Mouse (Mus musculus) heart, postnatal 0 days (tissue): ENCODE data around the gene Jmjd1c.

Experiments used
- CTCF ChIP-seq: IDR thresholded peaks from 2 replicates; pipeline ENCODE4 v1.5.1; 2016; ENCODE audit warnings: antibody characterized with exemption, control low read depth, low read depth
- EP300 ChIP-seq: IDR thresholded peaks from 2 replicates; pipeline ENCODE4 v1.6.1; 2016; ENCODE audit warnings: antibody characterized with exemption, low read depth

DNA sequence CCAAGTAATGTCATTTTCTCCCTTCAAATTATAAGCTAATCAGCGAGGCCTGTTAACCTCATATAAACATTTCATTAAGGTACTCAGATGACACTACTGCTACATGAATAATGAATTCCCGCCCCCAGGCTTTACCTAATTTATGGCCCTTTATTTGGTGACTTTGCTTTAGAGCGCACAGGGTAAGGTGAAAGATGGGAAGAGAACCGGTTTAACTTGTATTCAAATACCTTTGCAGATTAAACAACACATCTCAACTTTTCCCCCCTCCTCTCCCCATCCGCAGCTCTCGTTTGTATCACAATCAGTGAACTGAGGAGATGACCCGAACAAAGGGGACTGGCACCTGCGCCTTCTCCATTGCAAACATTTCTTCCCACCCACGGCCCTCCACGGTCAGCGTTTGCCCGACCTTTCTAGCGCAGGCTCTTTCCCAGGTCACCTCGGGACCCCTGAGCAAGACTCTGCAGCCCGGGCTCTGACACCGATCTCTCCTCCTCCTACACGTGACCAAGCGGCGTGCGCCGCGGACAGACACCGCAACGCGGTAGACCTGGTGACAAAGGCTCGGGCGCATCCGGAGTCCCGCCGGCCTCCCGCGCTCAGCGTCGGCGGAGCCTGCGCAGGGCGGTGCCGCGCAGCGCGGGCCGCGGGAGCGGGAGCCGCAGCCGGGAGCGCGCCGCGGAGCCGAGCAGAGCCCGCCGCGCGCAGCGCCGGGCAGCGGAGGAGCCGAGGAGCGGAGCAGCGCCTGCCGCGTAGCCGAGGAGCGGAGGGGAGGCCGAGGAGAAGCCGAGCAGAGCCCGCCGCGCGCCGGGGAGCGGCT lies at the start of gene Jmjd1c:
- TF ChIP-seq CTCF (no peak), EP300 (no peak)
